Mouse (Mus musculus) G1E (cell line): ENCODE measurements around the gene Arfrp1. TPM values are rescaled to one million over a fixed set of nuclear protein-coding genes. Genes with fewer than 3 reads are reported as not detected.

Source experiments
- ATAC-seq: 2 replicates; pipeline ENCODE4 v1.8.0; 2016; ENCODE audit warnings: mild to moderate bottlenecking; ENCODE audit not compliant: insufficient number of reproducible peaks, poor library complexity, low FRiP score, severe bottlenecking; ENCODE audit errors: extremely low read depth
- DNase-seq: peaks from one replicate; pipeline ENCODE4 v3.0.0; 2012; ENCODE audit warnings: low spot score
- H3K27me3 ChIP-seq: 2 replicates; pipeline ENCODE4 v1.6.1; 2012; ENCODE audit warnings: mild to moderate bottlenecking, low read length, inconsistent platforms; ENCODE audit not compliant: insufficient read depth
- H3K36me3 ChIP-seq: replicated peaks from 2 replicates; pipeline ENCODE3; 2012; ENCODE audit warnings: mild to moderate bottlenecking, inconsistent platforms
- H3K4me1 ChIP-seq: 2 replicates; pipeline ENCODE4 v1.6.1; 2012; ENCODE audit warnings: low read depth, low read length, inconsistent platforms, mixed read lengths; ENCODE audit not compliant: insufficient read depth
- H3K4me3 ChIP-seq: 2 replicates; pipeline ENCODE4 v1.5.1; 2012; ENCODE audit warnings: low read depth, mild to moderate bottlenecking, inconsistent platforms, low read length, moderate library complexity, mixed read lengths
- H3K9me3 ChIP-seq: replicated peaks from 2 replicates; pipeline ENCODE4 v1.6.1; 2012; ENCODE audit warnings: inconsistent platforms
- CTCF ChIP-seq: IDR thresholded peaks from 2 replicates; pipeline ENCODE4 v1.5.1; 2012; ENCODE audit warnings: low read depth, low read length, inconsistent platforms, mixed read lengths
- GATA1 ChIP-seq: IDR thresholded peaks from 2 replicates; pipeline ENCODE4 v1.6.1; 2012; ENCODE audit warnings: borderline replicate concordance, low read length, inconsistent platforms, mixed read lengths
- GATA2 ChIP-seq: IDR thresholded peaks from 2 replicates; pipeline ENCODE4 v1.6.1; 2012; ENCODE audit warnings: low read depth, low read length, inconsistent platforms, borderline replicate concordance
- POLR2AphosphoS5 ChIP-seq: IDR thresholded peaks from 2 replicates; pipeline ENCODE4 v1.6.1; 2012; ENCODE audit warnings: low read depth, low read length, inconsistent platforms; ENCODE audit not compliant: insufficient replicate concordance
- TAL1 ChIP-seq: conservative IDR thresholded peaks from 2 replicates; pipeline ENCODE4 v1.6.1; 2012; ENCODE audit warnings: low read depth, low read length, inconsistent platforms, mixed read lengths
- polyA plus RNA-seq: library from polyadenylated mRNA; stranded (reverse); fragments of >175 nt; gene quantifications from 2 replicates; pipeline ENCODE4 v1.2.3, GENCODE M21; 2012
- total RNA-seq, 2 experiments: library from RNA; stranded (forward) in 1 of 2; stranded (reverse) in 1 of 2; fragments of 200-1000 nt in 1 of 2; fragments of >200 nt in 1 of 2; fragmentation: Nextera tagmentation in 1 of 2; gene quantifications; 2 replicates each; pipeline ENCODE4 v1.2.3; 2014 to 2017

Gene Arfrp1
- total and polyA plus RNA-seq, 3 experiments: 25.0 to 32.8 (median 32.1) TPM

DNA sequence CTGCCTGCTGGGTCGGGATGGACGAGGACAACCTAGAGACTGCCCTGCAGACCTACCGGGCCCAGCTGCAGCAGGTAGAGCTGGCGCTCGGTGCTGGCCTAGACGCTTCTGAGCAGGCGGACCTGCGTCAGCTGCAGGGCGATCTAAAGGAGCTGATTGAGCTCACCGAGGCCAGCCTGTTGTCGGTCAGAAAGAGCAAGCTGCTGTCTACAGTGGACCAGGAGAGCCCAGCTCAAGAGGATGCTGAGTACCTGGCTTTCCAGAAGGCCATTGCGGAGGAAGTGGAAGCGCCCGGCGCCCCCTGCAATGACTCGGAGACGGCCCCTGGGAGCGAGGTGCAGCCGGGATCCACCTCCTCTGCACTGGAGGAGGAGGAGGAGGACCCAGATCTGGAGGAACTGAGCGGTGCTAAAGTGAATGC is 461 bp upstream of the Arfrp1 start:
- H3K4me1 ChIP-seq: peaks cover 54% of the 10 kb centered on the region
- ATAC-seq (peak; percentile 46), DNase-seq (peak; percentile 43)
- no peaks in the 10 kb centered on the region for H3K27me3 ChIP-seq
- H3K9me3 ChIP-seq: no peaks in the 10 kb centered on the region
- peak overlapping the region; percentile 96 for H3K4me3 ChIP-seq
- TF ChIP-seq TAL1 (no peak), POLR2AphosphoS5 (no peak)
- peaks cover 67% of the 10 kb centered on the region for H3K36me3 ChIP-seq

- ATAC-seq (peak; percentile 18; the same call in 1 of the 2 replicates), DNase-seq (no peak)
- Histone ChIP-seq H3K4me1 (peaks cover 48% of the 10 kb centered on the region), H3K27me3 (no peaks in the 10 kb centered on the region), H3K9me3 (no peaks in the 10 kb centered on the region), H3K4me3 (peak overlapping the region; percentile 96), H3K36me3 (peaks cover 67% of the 10 kb centered on the region)
- TF ChIP-seq POLR2AphosphoS5 (no peak), CTCF (no peak), TAL1 (no peak), GATA1 (no peak), GATA2 (no peak)
These were observed 731 bp downstream of the Arfrp1 start for GRCm38 (mm10) chr2:181364487-181364859.

- ATAC-seq (no peak), DNase-seq (no peak)
- Histone ChIP-seq H3K4me3 (peak overlapping the region; percentile 96), H3K36me3 (peaks cover 67% of the 10 kb centered on the region), H3K9me3 (no peaks in the 10 kb centered on the region), H3K4me1 (peaks cover 47% of the 10 kb centered on the region), H3K27me3 (no peaks in the 10 kb centered on the region)
- TF ChIP-seq POLR2AphosphoS5 (no peak), CTCF (no peak), GATA1 (no peak), TAL1 (no peak), GATA2 (no peak)
These were observed 1.3 kb downstream of the Arfrp1 start for GRCm38 (mm10) chr2:181363946-181364345.

- ATAC-seq: no peak
- H3K27me3 ChIP-seq: no peaks in the 10 kb centered on the region
- no peak for DNase-seq
- H3K4me3 ChIP-seq: no peak overlapping the region
- H3K36me3 ChIP-seq: peaks cover 100% of the 10 kb centered on the region
- no peak for TF ChIP-seq TAL1
- TF ChIP-seq POLR2AphosphoS5: no peak
- no peak for TF ChIP-seq GATA1
- no peak for TF ChIP-seq CTCF
- no peak for TF ChIP-seq GATA2
- H3K4me1 ChIP-seq: peaks cover 9% of the 10 kb centered on the region; the same call in 1 of the 2 replicates
- H3K9me3 ChIP-seq: no peaks in the 10 kb centered on the region
These were observed 8.4 kb downstream of the Arfrp1 start for GRCm38 (mm10) chr2:181356780-181357179.

GRCm38 (mm10) chr2:181342766-181343165 is 22.4 kb downstream of the Arfrp1 start:
- Histone ChIP-seq H3K27me3 (no peaks in the 10 kb centered on the region), H3K36me3 (peaks cover 93% of the 10 kb centered on the region), H3K9me3 (no peaks in the 10 kb centered on the region), H3K4me1 (no peaks in the 10 kb centered on the region), H3K4me3 (no peak overlapping the region)
- ATAC-seq (no peak), DNase-seq (no peak)
- TF ChIP-seq CTCF (no peak), TAL1 (no peak)

- Histone ChIP-seq H3K36me3 (peaks cover 93% of the 10 kb centered on the region), H3K9me3 (no peaks in the 10 kb centered on the region), H3K4me3 (no peak overlapping the region), H3K27me3 (no peaks in the 10 kb centered on the region), H3K4me1 (no peaks in the 10 kb centered on the region)
- DNase-seq (no peak), ATAC-seq (no peak)
- TF ChIP-seq CTCF (no peak), GATA1 (no peak), GATA2 (no peak), POLR2AphosphoS5 (no peak)
These were observed 24.8 kb downstream of the Arfrp1 start for GRCm38 (mm10) chr2:181340426-181340825.

- Histone ChIP-seq H3K9me3 (no peaks in the 10 kb centered on the region), H3K4me3 (no peak overlapping the region), H3K36me3 (peaks cover 95% of the 10 kb centered on the region), H3K4me1 (peaks cover 1% of the 10 kb centered on the region; the same call in 1 of the 2 replicates), H3K27me3 (no peaks in the 10 kb centered on the region)
- peak; percentile 33 for DNase-seq
- no peak for ATAC-seq
- TF ChIP-seq POLR2AphosphoS5: no peak
- TF ChIP-seq CTCF: no peak
- TF ChIP-seq TAL1: no peak
- no peak for TF ChIP-seq GATA2
- TF ChIP-seq GATA1: no peak
These were observed 31.2 kb downstream of the Arfrp1 start for GRCm38 (mm10) chr2:181334023-181334422.
